Mouse (Mus musculus) left cerebral cortex, postnatal 14 days (tissue): ENCODE measurements around the gene Psma5. TPM values are rescaled to one million over a fixed set of nuclear protein-coding genes. Genes with fewer than 3 reads are reported as not detected.
"Not testable (repeated sequence)": the region's sequence is repeated elsewhere in the genome, so short reads cannot be mapped to it uniquely, and the experiment has no call there.

Experiments
- DNase-seq, 2 experiments: peaks; one replicate each; pipeline ENCODE4 v3.0.0; 2021 to 2022; ENCODE audit warnings: low spot score in 2 of 2, mixed read lengths in 1 of 2
- intact Hi-C: fragments of 180-260 bp; cut with DNase I; formaldehyde crosslinking; loops from one replicate; pipeline ENCODE4 v1.15.1; 2025
- long read RNA-seq, 2 experiments: library from polyadenylated mRNA; stranded (forward); transcript quantifications; one replicate each; pipeline ENCODE4 v2.0.0; 2021
- total RNA-seq, 2 experiments: library from RNA; stranded (reverse); gene quantifications; 2 replicates each; pipeline ENCODE4 v1.2.3; 2021

The Psma5 gene
- 10 to 100 TPM; 83.4 to 89.6 TPM for total RNA-seq
- long read RNA-seq, experiment 1, transcript Psma5-201 (9 exons, 1,239 nt) = major isoform, 110 of 124 reads
- long read RNA-seq, experiment 1, partial matches to known transcripts = 9 of 124 reads
- long read RNA-seq, experiment 1, other reads (novel, unspliced or antisense) = 5 of 124 reads
- long read RNA-seq, experiment 2, transcript Psma5-201 (9 exons, 1,239 nt) = major isoform, 90 of 93 reads
- long read RNA-seq, experiment 2, partial matches to known transcripts = 2 of 93 reads
- long read RNA-seq, experiment 2, other reads (novel, unspliced or antisense) = 1 of 93 reads

DNA sequence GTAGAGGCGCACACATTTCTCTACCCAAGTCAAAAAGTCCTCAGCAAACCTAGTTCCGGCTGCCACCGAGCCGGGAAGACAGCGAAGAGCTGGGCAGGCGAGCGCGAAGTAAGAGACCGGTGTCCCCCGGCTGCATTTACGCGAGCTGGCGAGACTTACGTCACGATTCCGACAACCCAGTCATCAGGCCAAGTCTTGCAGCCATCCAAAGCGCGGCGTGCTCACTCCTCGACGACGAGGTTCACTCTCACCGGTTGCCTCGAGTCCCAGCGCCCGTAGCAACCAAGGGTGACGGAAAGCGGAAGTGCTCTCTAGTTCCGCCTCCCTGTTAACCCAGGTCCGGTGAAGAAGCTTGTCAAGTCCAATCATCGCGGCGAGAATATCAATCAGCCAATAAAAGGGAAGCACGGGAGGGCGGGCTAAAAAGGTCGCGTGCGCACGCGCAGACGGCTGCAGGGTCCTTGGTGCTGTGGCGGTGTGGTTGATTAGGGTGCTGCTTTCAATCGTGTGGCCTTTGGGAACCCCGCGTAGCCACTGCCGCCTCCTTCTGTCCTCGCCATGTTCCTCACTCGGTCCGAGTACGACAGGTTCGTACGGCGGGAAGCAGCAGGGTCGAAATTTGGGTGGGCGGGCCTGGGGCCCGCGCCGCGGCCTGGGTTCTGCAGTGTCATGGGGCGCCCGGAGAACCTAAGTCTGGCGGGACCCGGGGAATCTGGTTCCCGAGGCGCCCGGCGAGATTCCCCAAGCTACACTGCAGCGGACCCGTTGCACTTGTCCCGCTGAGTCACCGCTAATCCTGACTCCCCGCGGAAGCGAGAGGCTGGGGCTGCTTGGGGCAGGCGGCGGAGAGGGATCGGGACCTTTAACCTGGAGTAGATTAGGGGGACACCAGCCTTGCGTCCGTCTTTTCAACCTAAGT, at the start of gene Psma5:
Psma5 (plus strand) TSS at position 208 of the 919 bp plus-strand sequence.
- intact Hi-C loops = loop anchor here (2.0 to 5.0 kb wide), 2 partner anchors 46 to 95 kb away; partner anchors contain the start of gene Atxn7l2
- DNase-seq = peak; percentile 97 to 98

GRCm38 (mm10) chr3:108209001-108209400, 47.7 kb upstream of the Psma5 start:
- intact Hi-C loops = no loop called here
- no peak for DNase-seq

DNA sequence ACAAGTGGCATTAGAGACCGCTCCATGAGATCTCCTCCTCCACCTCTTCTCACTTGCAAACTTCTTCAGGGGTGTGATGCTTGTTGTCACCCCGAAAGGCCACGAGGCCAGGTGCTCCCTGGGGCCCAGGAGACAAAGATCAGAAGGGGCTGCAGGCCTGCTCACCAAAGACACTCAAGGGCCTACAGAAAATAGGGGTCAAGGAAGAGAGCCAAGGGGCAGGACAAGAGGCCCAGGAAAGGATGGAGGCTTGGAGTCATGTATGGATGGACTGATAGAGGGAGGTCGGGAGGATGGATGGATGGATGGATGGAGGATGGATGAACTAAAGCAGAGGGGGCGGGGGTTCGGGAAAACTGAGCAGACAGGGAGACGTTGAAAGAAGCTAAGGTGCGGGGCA, 47.2 kb upstream of the Psma5 start:
- DNase-seq = no peak
- intact Hi-C loops = no loop called here

- intact Hi-C loops = loop anchor here (2.0 kb wide), 2 partner anchors 23 to 47 kb away; partner anchors contain the start of genes Amigo1 and Psma5
Measured at GRCm38 (mm10) chr3:108209946-108210770, 46.6 kb upstream of the Psma5 start.

DNA sequence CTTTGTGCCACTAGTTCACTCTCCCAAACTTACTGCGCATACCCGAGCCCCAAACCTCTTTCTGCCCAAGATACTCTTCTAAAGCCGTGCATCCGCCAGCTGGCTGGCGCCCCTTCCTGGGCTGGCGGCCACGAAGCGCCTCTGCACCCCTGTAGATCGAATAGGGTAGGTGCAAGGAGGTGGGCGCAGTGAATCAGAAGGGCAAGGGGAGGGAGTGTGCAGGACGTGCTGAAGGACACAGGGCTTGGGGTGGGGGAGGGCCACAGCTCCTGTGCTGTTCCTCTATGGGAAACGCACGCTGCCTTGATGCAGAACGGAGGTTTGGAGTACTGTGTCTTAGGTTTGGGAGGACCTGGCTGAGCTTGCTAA, 46.0 kb upstream of the Psma5 start, which contains the start of gene Atxn7l2:
Atxn7l2 (minus strand) TSS at position 164 of the 369 bp plus-strand sequence.
- intact Hi-C loops = loop anchor here (2.0 kb wide), 2 partner anchors 24 to 46 kb away; partner anchors contain the start of genes Amigo1 and Psma5
- DNase-seq = peak in 1 of 2 experiments; percentile 77

More at GRCm38 (mm10) chr3:108209946-108210770, 46.6 kb upstream of the Psma5 start:
- peak; percentile 95 to 97 for DNase-seq

DNA sequence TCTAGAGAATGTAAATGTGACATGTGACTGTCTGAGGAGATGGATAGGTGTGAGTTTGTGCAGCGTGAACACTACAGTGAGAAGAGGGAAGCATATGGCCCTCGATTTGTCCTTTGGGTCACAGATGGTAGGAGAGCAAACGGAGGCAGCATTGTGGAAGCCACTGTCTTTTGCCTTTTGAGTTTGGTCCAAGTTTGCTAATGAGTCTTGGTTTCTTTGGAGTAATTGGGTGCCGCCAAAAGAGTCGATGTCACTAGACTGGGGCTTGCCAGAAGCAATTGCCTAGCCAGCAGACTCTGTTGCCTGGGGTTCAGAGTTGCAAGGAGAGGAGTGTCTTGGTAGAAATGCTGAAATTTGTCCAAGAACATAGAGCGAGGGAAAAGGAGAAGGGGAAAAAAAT, 44.9 kb upstream of the Psma5 start:
- DNase-seq = no peak
- intact Hi-C loops = loop anchor here (2.0 kb wide), 2 partner anchors 25 to 45 kb away; partner anchors contain the start of genes Amigo1 and Psma5

GRCm38 (mm10) chr3:108212406-108212805, 44.3 kb upstream of the Psma5 start:
- no peak for DNase-seq
- intact Hi-C loops = no loop called here

DNA sequence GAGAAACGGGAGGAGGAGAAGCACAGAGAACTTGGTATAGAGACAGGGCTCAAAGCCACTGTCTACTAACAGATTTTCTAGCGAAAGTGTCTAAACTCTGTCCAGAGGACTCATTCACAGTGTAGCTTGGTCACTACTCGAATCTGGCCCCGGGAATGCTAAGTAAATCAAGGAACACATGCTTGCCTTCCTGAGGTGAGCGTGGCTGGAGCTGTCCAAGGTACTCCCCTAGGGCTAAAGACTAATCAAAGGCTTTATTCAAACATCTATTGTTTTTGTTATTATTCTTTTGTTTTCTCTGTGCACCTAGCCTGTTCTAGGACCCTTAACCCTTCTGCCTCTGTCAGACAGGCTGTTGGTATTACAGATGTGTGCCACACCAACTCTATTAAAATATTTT, 42.0 kb upstream of the Psma5 start:
- DNase-seq = no peak
- intact Hi-C loops = no loop called here

- DNase-seq = no peak
Measured at GRCm38 (mm10) chr3:108220661-108221060, 36.1 kb upstream of the Psma5 start.

DNA sequence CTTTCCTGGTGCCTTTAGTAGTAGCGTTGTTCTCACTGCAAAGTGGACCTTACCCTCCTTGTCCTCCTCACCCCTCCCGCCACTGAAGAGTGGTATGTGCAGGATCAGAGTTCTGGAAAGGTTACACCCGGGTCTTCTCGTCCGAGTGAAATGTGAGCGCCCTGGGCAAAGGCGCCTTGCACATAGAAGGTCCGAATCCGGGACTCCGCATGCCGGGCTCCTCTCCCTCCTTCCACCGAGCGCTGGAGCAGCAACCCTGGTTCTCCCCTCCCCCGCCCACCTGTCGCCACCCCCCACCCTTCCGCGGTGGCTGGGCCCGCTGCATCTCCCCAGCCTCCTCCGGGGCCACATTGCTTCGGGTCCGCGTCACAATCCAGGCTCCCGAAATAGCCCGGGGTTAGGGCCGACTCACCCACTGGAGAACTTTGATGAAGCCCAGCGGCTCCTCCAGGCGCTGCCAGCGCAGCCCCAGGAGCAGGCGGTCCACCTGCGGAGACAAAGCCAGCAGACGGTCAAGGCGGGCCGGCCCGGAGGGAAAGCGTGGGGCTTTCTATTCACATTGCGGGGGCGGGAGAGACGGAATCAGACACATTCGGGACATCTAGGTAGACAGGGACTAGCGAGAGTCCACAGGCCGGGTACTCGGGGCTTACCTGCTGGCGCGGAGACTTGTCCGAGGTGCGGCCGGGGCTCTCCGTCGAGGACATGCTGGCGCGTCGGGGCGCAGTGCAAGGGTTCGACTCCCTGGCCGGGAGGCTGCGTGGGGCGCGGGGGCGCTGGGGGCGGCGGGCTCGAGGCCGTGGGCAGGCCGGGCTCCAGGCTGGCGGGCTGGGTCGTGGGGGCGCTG, 30.8 kb upstream of the Psma5 start:
- DNase-seq = no peak
- intact Hi-C loops = no loop called here

More at GRCm38 (mm10) chr3:108220661-108221060, 36.1 kb upstream of the Psma5 start:
- intact Hi-C loops = no loop called here

GRCm38 (mm10) chr3:108226558-108227350, 30.0 kb upstream of the Psma5 start, which contains the start of gene Sypl2:
TSS of gene Sypl2 (minus strand) at chr3:108226648.
- intact Hi-C loops = no loop called here
- no peak for DNase-seq

DNA sequence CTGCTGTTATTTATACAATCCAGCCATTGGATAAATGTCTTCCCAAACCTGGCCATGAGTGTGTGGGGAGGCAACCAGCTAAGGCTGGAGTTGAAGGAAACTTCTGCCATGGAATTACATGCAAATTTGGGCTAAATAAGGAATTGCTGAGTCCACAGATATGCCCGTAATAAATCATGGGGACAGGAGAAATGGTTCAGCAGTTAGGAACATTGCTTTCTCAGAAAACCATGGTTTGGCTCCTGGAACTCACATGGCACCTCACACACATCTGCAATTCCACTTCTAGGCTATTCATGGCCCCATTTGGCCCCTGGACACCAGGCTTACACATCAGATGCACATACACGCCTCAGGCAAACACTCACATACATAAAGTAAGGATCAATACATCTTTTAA, 29.2 kb upstream of the Psma5 start:
- intact Hi-C loops = no loop called here

GRCm38 (mm10) chr3:108231646-108232045, 25.1 kb upstream of the Psma5 start:
- intact Hi-C loops = no loop called here

More for the DNA sequence above, 29.2 kb upstream of the Psma5 start:
- DNase-seq = no peak

DNA sequence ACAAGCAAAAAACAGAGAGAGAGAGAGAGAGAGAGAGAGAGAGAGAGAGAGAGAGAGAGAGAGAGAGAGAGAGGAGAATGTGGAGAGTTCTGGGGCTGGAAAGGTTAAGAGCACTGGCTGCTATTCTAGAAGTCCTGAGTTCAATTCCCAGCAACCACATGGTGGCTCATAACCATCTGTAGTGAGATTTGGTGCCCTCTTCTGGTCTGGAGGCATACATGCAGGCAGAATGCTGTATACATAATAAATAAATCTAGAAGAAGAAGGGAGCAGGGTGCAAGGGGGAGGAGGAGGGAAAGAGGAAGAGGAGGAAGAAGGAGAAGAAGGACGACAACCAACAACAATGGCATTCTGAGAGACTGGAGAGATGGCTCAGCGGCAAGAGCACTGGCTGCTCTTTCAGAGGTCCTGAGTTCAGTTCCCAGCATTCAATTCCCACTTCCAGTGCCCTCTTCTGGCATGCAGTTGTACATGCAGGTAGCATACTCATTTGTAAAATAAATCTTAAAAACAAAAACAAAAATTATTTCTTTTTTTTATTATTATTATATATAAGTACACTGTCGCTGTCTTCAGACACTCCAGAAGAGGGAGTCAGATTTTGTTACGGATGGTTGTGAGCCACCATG, 19.1 kb upstream of the Psma5 start:
- DNase-seq, intact Hi-C loops: not testable (repeated sequence)

More at GRCm38 (mm10) chr3:108231646-108232045, 25.1 kb upstream of the Psma5 start:
- no peak for DNase-seq

- no peak for DNase-seq
Measured at GRCm38 (mm10) chr3:108241243-108241839, 15.4 kb upstream of the Psma5 start.

GRCm38 (mm10) chr3:108246857-108247256, 9.9 kb upstream of the Psma5 start:
- intact Hi-C loops = no loop called here
- DNase-seq = no peak

More at GRCm38 (mm10) chr3:108241243-108241839, 15.4 kb upstream of the Psma5 start:
- intact Hi-C loops = no loop called here
